Mouse (Mus musculus) megakaryocyte, embryonic 14.5 days (primary cell): ENCODE measurements around the gene Zdhhc21.

Experiments
- FLI1 ChIP-seq: IDR thresholded peaks from 2 replicates; pipeline ENCODE4 v1.6.1; 2012; ENCODE audit warnings: low read length, inconsistent platforms, mixed read lengths
- GATA1 ChIP-seq: IDR thresholded peaks from 3 replicates; pipeline ENCODE4 v1.6.1; 2012; ENCODE audit warnings: mixed read lengths, low read length, inconsistent platforms, borderline replicate concordance

DNA sequence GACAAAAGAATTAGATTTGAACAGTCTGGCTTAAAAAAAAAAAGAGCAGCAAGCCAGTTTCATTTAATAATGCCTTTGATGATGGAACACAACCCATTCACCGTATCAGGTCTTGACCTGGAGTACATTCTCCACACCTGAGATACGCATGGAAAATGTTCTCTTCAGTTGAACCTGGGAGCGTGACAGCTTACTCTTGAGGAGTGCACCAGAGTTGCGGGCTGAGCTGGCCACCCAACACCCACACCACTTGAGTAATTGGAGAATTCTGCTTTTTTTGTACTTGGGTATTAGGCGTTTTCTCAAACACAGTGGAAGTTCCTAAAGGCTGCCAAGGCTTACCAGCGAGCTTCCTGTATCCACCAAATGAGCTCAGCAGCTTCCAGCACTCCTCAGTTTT, 66.2 kb downstream of the Zdhhc21 start:
- TF ChIP-seq GATA1 = no peak
- no peak for TF ChIP-seq FLI1
